Mouse (Mus musculus) liver, adult 2 months (tissue): ENCODE data around the gene Lyl1. TPM values are rescaled to one million over a fixed set of nuclear protein-coding genes. Genes with fewer than 3 reads are reported as not detected.
A peak's percentile ranks its signal among the peaks of the same experiment; 100 is the strongest.

Source experiments
- DNase-seq: peaks from one replicate; pipeline ENCODE4 v3.0.0-alpha.2; 2011; ENCODE audit warnings: low read depth, low spot score; ENCODE audit errors: extremely low read depth
- H3K27ac ChIP-seq: fragments of 200-500 bp; replicated peaks from 2 replicates; pipeline ENCODE4 v1.5.1; 2012; ENCODE audit warnings: low read depth, mild to moderate bottlenecking, control low read depth, inconsistent platforms, low read length; ENCODE audit not compliant: insufficient read depth
- H3K27me3 ChIP-seq: fragments of 200-500 bp; 2 replicates; pipeline ENCODE4 v1.6.1; 2012; ENCODE audit warnings: mild to moderate bottlenecking, moderate library complexity, low read length, inconsistent platforms; ENCODE audit not compliant: control insufficient read depth, insufficient read depth
- H3K36me3 ChIP-seq: fragments of 200-500 bp; 2 replicates; pipeline ENCODE4 v1.6.1; 2012; ENCODE audit warnings: low read length, inconsistent platforms; ENCODE audit not compliant: control insufficient read depth, insufficient read depth
- H3K4me1 ChIP-seq: fragments of 200-500 bp; 2 replicates; pipeline ENCODE4 v1.6.1; 2011; ENCODE audit warnings: low read length; ENCODE audit not compliant: control insufficient read depth, insufficient read depth
- H3K4me3 ChIP-seq: fragments of 200-500 bp; 2 replicates; pipeline ENCODE4 v1.5.1; 2011; ENCODE audit warnings: low read depth, mild to moderate bottlenecking, control low read depth, low read length, moderate library complexity; ENCODE audit not compliant: insufficient read depth
- H3K79me2 ChIP-seq: fragments of 200-500 bp; 2 replicates; pipeline ENCODE4 v1.6.1; 2012; ENCODE audit warnings: inconsistent platforms, mild to moderate bottlenecking, low read length, moderate library complexity; ENCODE audit not compliant: control insufficient read depth, insufficient read depth
- H3K9ac ChIP-seq: fragments of 200-500 bp; 2 replicates; pipeline ENCODE4 v1.6.1; 2012; ENCODE audit warnings: low read depth, mild to moderate bottlenecking, control low read depth, inconsistent platforms, low read length
- CTCF ChIP-seq: fragments of 200-500 bp; IDR thresholded peaks from 2 replicates; pipeline ENCODE4 v1.5.1; 2011; ENCODE audit warnings: low read depth, low read length, control low read depth
- POLR2A ChIP-seq: fragments of 200-500 bp; IDR thresholded peaks from 2 replicates; pipeline ENCODE4 v1.6.1; 2011; ENCODE audit warnings: low read length, control low read depth; ENCODE audit not compliant: insufficient read depth; ENCODE audit errors: extremely low read depth
- WGBS: fragments of 180-500 bp; shearing (Covaris S2); methylation state at CpG from one replicate; pipeline ENCODE4 v1.1.7; 2018; 5-methylcytosine and 5-hydroxymethylcytosine counted together
- polyA plus RNA-seq: library from polyadenylated mRNA; depleted of rRNA; stranded (reverse); fragments of >200 nt; gene quantifications from 2 replicates; pipeline ENCODE4 v1.2.3, GENCODE M21; 2012
- total RNA-seq: library from RNA; depleted of rRNA; stranded (reverse); fragments of >200 nt; gene quantifications from 2 replicates; pipeline ENCODE4 v1.2.3, GENCODE M21; 2014

The Lyl1 gene
- total and polyA plus RNA-seq, 2 experiments = 0.18 to 1.3 TPM

DNA sequence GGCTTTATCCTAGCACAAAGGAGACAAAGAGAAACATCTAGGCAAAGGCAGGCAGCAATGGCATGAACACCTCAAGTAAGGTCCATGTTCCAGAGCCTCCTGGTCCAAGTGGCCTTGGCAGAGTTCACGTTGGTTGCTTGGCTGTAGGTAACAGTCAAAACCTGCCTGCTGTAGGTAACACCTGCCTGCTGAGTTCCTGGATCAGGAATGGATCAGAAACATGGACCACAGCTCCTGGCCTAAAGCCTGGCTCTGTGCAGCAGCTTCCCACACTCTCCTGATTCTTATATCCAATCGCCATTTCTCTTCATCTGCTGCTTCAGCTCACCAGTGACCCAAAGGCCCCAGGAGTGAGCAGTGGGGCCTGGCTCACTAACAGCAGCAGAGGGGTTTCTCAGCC, 33.4 kb downstream of the Lyl1 start:
- Histone ChIP-seq H3K27me3 (no peaks in the 10 kb centered on the region), H3K36me3 (no peaks in the 10 kb centered on the region), H3K9ac (no peak overlapping the region), H3K79me2 (peaks cover 49% of the 10 kb centered on the region), H3K27ac (no peak overlapping the region), H3K4me1 (peaks cover 20% of the 10 kb centered on the region), H3K4me3 (no peak overlapping the region)
- no peak for DNase-seq
- 66% methylated on average over 2 of the region's 2 CpGs for WGBS
- no peak for TF ChIP-seq CTCF
- TF ChIP-seq POLR2A = no peak

DNA sequence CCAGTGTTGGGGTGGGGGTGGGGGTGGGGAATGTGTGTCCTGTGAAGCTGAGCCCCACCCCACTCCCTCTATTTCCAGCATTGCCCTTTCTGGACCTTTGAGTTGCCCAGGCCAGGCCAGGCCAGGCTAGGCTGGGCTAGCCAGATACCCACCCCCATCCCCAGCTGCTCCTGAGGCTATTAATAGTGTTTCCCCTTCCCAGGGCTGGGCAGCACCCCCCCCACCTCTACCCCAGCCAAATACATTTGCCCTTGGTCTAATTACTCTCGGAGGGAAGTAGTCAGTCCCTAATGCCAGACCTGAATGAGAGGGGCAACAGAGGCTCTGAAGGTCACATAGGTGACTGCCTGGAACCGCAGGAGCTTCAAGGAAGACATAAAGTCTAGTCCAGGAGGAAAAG, 34.3 kb downstream of the Lyl1 start:
- Histone ChIP-seq H3K79me2 (peaks cover 49% of the 10 kb centered on the region), H3K4me3 (no peak overlapping the region), H3K9ac (no peak overlapping the region), H3K4me1 (peaks cover 16% of the 10 kb centered on the region), H3K36me3 (no peaks in the 10 kb centered on the region), H3K27me3 (no peaks in the 10 kb centered on the region), H3K27ac (no peak overlapping the region)
- TF ChIP-seq POLR2A (no peak), CTCF (no peak)
- 71% methylated on average over 2 of the region's 2 CpGs for WGBS
- DNase-seq = no peak

DNA sequence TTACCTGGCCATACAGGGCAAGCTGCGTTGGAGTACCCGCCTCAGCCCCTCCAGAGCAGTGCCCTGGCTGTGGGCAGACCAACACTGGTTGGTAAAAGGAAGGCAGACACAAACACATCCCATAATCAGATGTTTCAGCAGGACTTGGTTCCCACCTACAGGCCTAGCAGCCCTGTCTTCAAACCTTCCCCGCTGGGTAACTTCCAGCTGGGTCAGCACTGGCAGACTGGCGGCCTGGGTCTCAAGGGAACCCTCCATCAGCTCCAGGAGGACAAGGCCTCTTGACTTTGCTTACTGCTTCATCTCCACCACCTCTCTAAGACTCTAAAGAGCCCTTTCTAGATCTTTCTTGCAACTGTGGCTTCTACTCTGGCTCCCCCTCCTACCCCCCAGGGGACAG, 35.3 kb downstream of the Lyl1 start:
- WGBS = 98% methylated on average over 4 of the region's 4 CpGs
- Histone ChIP-seq H3K27ac (no peak overlapping the region), H3K79me2 (peaks cover 49% of the 10 kb centered on the region), H3K27me3 (no peaks in the 10 kb centered on the region), H3K9ac (no peak overlapping the region), H3K36me3 (no peaks in the 10 kb centered on the region), H3K4me1 (peaks cover 19% of the 10 kb centered on the region), H3K4me3 (no peak overlapping the region)
- DNase-seq = no peak
- TF ChIP-seq CTCF = no peak
- TF ChIP-seq POLR2A = no peak

DNA sequence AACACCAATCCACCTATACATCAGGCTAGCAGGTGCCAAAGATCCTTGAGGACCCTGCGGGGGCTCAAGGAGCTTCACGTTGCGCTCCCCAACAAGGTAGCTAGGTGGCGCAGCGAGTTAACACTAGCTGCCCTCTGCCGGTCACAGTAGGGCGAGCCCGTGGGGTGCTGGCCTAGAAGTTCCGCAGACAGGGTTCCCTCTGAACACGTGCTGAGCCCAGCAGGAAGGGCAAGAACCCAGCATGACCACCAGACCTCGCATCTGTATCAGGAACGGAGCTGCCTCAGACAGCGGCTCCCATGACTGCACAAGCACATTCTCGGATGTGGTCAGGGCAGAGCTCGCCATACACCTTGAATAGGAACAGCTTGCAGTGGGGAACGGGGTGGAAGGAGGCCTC, 36.4 kb downstream of the Lyl1 start:
- H3K4me1 ChIP-seq = peaks cover 10% of the 10 kb centered on the region
- H3K27me3 ChIP-seq = no peaks in the 10 kb centered on the region
- no peak for TF ChIP-seq POLR2A
- TF ChIP-seq CTCF = peak; percentile 99

DNA sequence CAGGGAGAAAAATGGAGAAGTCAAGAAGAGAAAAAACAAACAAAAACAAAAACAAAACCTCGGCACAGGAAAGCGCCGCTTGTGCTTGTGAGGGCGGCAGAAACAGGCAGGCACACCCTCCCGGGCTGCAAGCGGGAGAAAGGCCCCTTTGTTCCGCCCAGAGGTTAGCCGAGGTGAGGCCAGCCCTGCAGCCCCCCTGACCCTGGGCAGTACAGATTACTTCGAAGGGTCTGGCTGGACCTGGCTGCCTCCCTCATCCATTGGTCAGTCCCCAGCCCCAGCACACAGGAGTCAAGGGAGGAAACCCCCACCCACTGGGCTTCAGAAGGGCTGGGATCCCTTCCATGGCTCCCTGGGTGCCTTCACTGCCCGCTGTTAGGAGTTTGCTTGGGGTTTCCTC, 37.0 kb downstream of the Lyl1 start:
- no peak overlapping the region for H3K27ac ChIP-seq
- H3K27me3 ChIP-seq = no peaks in the 10 kb centered on the region
- H3K4me1 ChIP-seq = peaks cover 8% of the 10 kb centered on the region
- H3K79me2 ChIP-seq = peaks cover 55% of the 10 kb centered on the region
- no peak overlapping the region for H3K4me3 ChIP-seq
- no peak for DNase-seq
- TF ChIP-seq CTCF (no peak), POLR2A (no peak)
- H3K9ac ChIP-seq = no peak overlapping the region
- no peaks in the 10 kb centered on the region for H3K36me3 ChIP-seq
- WGBS = 71% methylated on average over 10 of the region's 10 CpGs

More for the DNA sequence above, 36.4 kb downstream of the Lyl1 start:
- H3K79me2 ChIP-seq = peaks cover 55% of the 10 kb centered on the region
- H3K27ac ChIP-seq = no peak overlapping the region
- WGBS = 20% methylated on average over 16 of the region's 16 CpGs
- H3K9ac ChIP-seq = peak overlapping the region; percentile 30
- DNase-seq = peak; percentile 53
- H3K36me3 ChIP-seq = no peaks in the 10 kb centered on the region
- H3K4me3 ChIP-seq = no peak overlapping the region

DNA sequence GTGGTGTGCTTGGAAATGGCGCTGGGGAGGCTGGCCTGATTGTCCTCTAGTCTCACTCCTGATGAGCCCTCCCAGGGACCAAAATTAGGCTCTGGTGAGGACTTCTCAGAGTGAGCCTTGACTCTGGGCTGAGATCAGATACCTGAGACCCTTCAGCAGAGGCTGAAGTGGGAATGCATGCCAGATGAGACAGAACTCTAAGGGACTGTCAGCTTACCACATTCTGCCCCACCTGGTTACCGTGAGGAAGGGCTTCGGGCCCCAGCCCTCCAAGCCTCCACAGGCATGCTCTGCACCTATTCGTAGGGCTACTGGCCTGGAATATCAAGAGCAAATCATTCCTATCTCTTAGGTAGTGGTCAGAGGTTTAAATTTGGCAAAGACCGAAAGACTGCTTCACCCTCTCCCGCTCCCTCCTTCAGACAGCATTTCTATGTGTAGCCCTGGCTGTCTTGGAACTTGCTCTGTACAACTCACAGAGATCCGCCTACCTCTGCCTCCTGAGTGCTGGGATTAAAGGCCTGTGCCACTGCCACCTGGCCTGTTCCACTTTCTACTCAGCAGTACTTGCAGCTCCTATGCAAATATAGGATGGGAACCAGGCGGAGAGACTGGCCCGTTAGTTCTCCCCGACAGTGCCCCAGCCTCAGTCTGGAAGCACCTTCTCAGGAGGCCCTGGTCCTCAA, 37.6 kb downstream of the Lyl1 start:
- 90% methylated on average over 10 of the region's 10 CpGs for WGBS
- TF ChIP-seq POLR2A = no peak
- no peak for TF ChIP-seq CTCF
- no peaks in the 10 kb centered on the region for H3K27me3 ChIP-seq
- H3K4me1 ChIP-seq = peaks cover 14% of the 10 kb centered on the region
- no peak overlapping the region for H3K9ac ChIP-seq
- no peak overlapping the region for H3K27ac ChIP-seq
- peaks cover 56% of the 10 kb centered on the region for H3K79me2 ChIP-seq
- DNase-seq = no peak
- H3K4me3 ChIP-seq = no peak overlapping the region
- H3K36me3 ChIP-seq = no peaks in the 10 kb centered on the region
